Mouse (Mus musculus): Measurements from ENCODE around the gene Ophn1. TPM values are rescaled to one million over a fixed set of nuclear protein-coding genes. Genes with fewer than 3 reads are reported as not detected.

Ophn1 gene
- total RNA-seq (2023) = not detected

GRCm38 (mm10) chrX:98890406-98891116 lies at the start of gene Ophn1:
TSS of gene Ophn1 (minus strand) at chrX:98891025.

GRCm38 (mm10) chrX:98936101-98936500 lies 45.3 kb upstream of the Ophn1 start, which contains the start of gene Yipf6:
TSS of gene Yipf6 (plus strand) at chrX:98936316.

Other genes with a start within 250 kb of the Ophn1 start
- gene Yipf6, start 45.3 kb upstream of the Ophn1 start, total RNA-seq (2023) = 26.5 TPM
- gene Stard8, start 112.2 kb upstream of the Ophn1 start, total RNA-seq (2023) = 0.47 TPM
- gene Efnb1, start 245.1 kb upstream of the Ophn1 start, total RNA-seq (2023) = 1.7 TPM

Measured in CD4-positive naive resting alpha-beta T cell, adult 76 days (primary cell).